Mouse (Mus musculus) neural tube, embryonic 12.5 days (tissue): ENCODE data around the gene Pak6. TPM values are rescaled to one million over a fixed set of nuclear protein-coding genes. Genes with fewer than 3 reads are reported as not detected.

ENCODE experiments used
- ATAC-seq: fragments of 200-750 bp; cut with Nextera tagmentation; 2 replicates; pipeline ENCODE4 v1.8.0; 2017; ENCODE audit warnings: low read depth, mild to moderate bottlenecking, moderate TSS enrichment, moderate library complexity; ENCODE audit not compliant: low FRiP score
- H3K27ac ChIP-seq: fragments of 300-500 bp; sonication (generic); 2 replicates; pipeline ENCODE4 v1.5.1; 2016
- H3K27me3 ChIP-seq: fragments of 300-500 bp; sonication (generic); replicated peaks from 2 replicates; pipeline ENCODE4 v1.6.1; 2016; ENCODE audit warnings: mild to moderate bottlenecking
- H3K36me3 ChIP-seq: fragments of 300-500 bp; sonication (generic); 2 replicates; pipeline ENCODE4 v1.6.1; 2016; ENCODE audit warnings: mild to moderate bottlenecking
- H3K4me1 ChIP-seq: fragments of 300-500 bp; sonication (generic); 2 replicates; pipeline ENCODE4 v1.6.1; 2016
- H3K4me2 ChIP-seq: fragments of 300-500 bp; sonication (generic); replicated peaks from 2 replicates; pipeline ENCODE4 v1.6.1; 2016; ENCODE audit warnings: mild to moderate bottlenecking
- H3K4me3 ChIP-seq: fragments of 300-500 bp; sonication (generic); 2 replicates; pipeline ENCODE4 v1.5.1; 2016
- H3K9ac ChIP-seq: fragments of 300-500 bp; sonication (generic); 2 replicates; pipeline ENCODE4 v1.6.1; 2016; ENCODE audit warnings: mild to moderate bottlenecking
- H3K9me3 ChIP-seq: fragments of 300-500 bp; sonication (generic); 2 replicates; pipeline ENCODE4 v1.6.1; 2016; ENCODE audit warnings: mild to moderate bottlenecking
- WGBS: fragments of 180-500 bp; shearing (Covaris S2); methylation state at CpG from one replicate; pipeline ENCODE4 v1.1.7; 2016; 5-methylcytosine and 5-hydroxymethylcytosine counted together
- polyA plus RNA-seq: library from polyadenylated mRNA; unstranded; fragments of >200 nt; fragmentation: Nextera tagmentation; extraction: Ambion mirVana; gene quantifications from 2 replicates; pipeline ENCODE4 v1.2.1, GENCODE M21; 2016

The Pak6 gene
- polyA plus RNA-seq, 1 experiment from 2014 or later, result 5.7 TPM

GRCm38 (mm10) chr2:118726873-118727272 lies 63.8 kb downstream of the Pak6 start:
- no peak overlapping the region for H3K4me2 ChIP-seq
- no peak overlapping the region for H3K27ac ChIP-seq
- 77% methylated on average over 2 of the region's 2 CpGs for WGBS
- peaks cover 25% of the 10 kb centered on the region for H3K27me3 ChIP-seq
- no peaks in the 10 kb centered on the region for H3K36me3 ChIP-seq
- no peak overlapping the region for H3K4me3 ChIP-seq
- no peak for ATAC-seq
- H3K9ac ChIP-seq, result no peak overlapping the region
- H3K4me1 ChIP-seq, result peaks cover 10% of the 10 kb centered on the region
- no peaks in the 10 kb centered on the region for H3K9me3 ChIP-seq

- H3K9me3 ChIP-seq, result no peaks in the 10 kb centered on the region
- peaks cover 10% of the 10 kb centered on the region for H3K4me1 ChIP-seq
- H3K4me2 ChIP-seq, result 0 out of 2 replicates have a peak overlapping the region, but pooled peaks have one; percentile 21
- H3K27ac ChIP-seq, result no peak overlapping the region
- 29% methylated on average over 9 of the region's 9 CpGs for WGBS
- no peak overlapping the region for H3K9ac ChIP-seq
- no peaks in the 10 kb centered on the region for H3K36me3 ChIP-seq
- H3K4me3 ChIP-seq, result no peak overlapping the region
- no peak for ATAC-seq
- H3K27me3 ChIP-seq, result peaks cover 27% of the 10 kb centered on the region
Measured at GRCm38 (mm10) chr2:118727911-118728310, 64.8 kb downstream of the Pak6 start.

GRCm38 (mm10) chr2:118728337-118728736 lies 65.2 kb downstream of the Pak6 start, which contains the start of gene Plcb2:
Gene Plcb2, minus strand, starts transcription at chr2:118728438.
- Histone ChIP-seq H3K4me1 (peaks cover 10% of the 10 kb centered on the region), H3K9me3 (no peaks in the 10 kb centered on the region), H3K4me3 (no peak within 1 kb of the TSS), H3K4me2 (0 out of 2 replicates have a peak within 1 kb of the TSS, but pooled peaks have one; percentile 21), H3K27me3 (peaks cover 30% of the 10 kb centered on the region), H3K27ac (no peak within 1 kb of the TSS), H3K36me3 (no peaks in the 10 kb centered on the region), H3K9ac (no peak within 1 kb of the TSS)
- ATAC-seq, result peak; percentile 21; the same call in 1 of the 2 replicates
- 12% methylated on average over 7 of the region's 7 CpGs for WGBS

GRCm38 (mm10) chr2:118729194-118729593 lies 66.1 kb downstream of the Pak6 start:
- 48% methylated on average over 4 of the region's 4 CpGs for WGBS
- Histone ChIP-seq H3K27me3 (peaks cover 32% of the 10 kb centered on the region), H3K4me3 (no peak overlapping the region), H3K9ac (no peak overlapping the region), H3K4me1 (peaks cover 10% of the 10 kb centered on the region), H3K36me3 (no peaks in the 10 kb centered on the region), H3K4me2 (no peak overlapping the region), H3K27ac (no peak overlapping the region), H3K9me3 (no peaks in the 10 kb centered on the region)
- ATAC-seq, result no peak

GRCm38 (mm10) chr2:118729816-118730621 lies 66.9 kb downstream of the Pak6 start:
- WGBS, result 30% methylated on average over 8 of the region's 8 CpGs
- peaks cover 10% of the 10 kb centered on the region for H3K4me1 ChIP-seq
- H3K9ac ChIP-seq, result no peak overlapping the region
- H3K9me3 ChIP-seq, result no peaks in the 10 kb centered on the region
- H3K27ac ChIP-seq, result no peak overlapping the region
- H3K4me2 ChIP-seq, result no peak overlapping the region
- ATAC-seq, result no peak
- H3K36me3 ChIP-seq, result no peaks in the 10 kb centered on the region
- peaks cover 32% of the 10 kb centered on the region for H3K27me3 ChIP-seq
- H3K4me3 ChIP-seq, result no peak overlapping the region

GRCm38 (mm10) chr2:118730622-118730915 lies 67.5 kb downstream of the Pak6 start:
- ATAC-seq, result no peak
- 13% methylated on average over 3 of the region's 3 CpGs for WGBS
- peaks cover 32% of the 10 kb centered on the region for H3K27me3 ChIP-seq
- H3K27ac ChIP-seq, result no peak overlapping the region
- H3K4me3 ChIP-seq, result no peak overlapping the region
- no peaks in the 10 kb centered on the region for H3K9me3 ChIP-seq
- H3K4me2 ChIP-seq, result no peak overlapping the region
- H3K36me3 ChIP-seq, result no peaks in the 10 kb centered on the region
- no peak overlapping the region for H3K9ac ChIP-seq
- peaks cover 10% of the 10 kb centered on the region for H3K4me1 ChIP-seq

- H3K27me3 ChIP-seq, result peaks cover 29% of the 10 kb centered on the region
- peaks cover 10% of the 10 kb centered on the region for H3K4me1 ChIP-seq
- H3K9me3 ChIP-seq, result no peaks in the 10 kb centered on the region
- ATAC-seq, result no peak
- 86% methylated on average over 5 of the region's 5 CpGs for WGBS
- no peak overlapping the region for H3K4me3 ChIP-seq
- H3K27ac ChIP-seq, result no peak overlapping the region
- no peak overlapping the region for H3K9ac ChIP-seq
- H3K36me3 ChIP-seq, result no peaks in the 10 kb centered on the region
- H3K4me2 ChIP-seq, result no peak overlapping the region
Measured at GRCm38 (mm10) chr2:118731981-118732380, 68.9 kb downstream of the Pak6 start.

- WGBS, result 68% methylated on average over 5 of the region's 5 CpGs
Measured at GRCm38 (mm10) chr2:118733341-118733740, 70.2 kb downstream of the Pak6 start.

GRCm38 (mm10) chr2:118740341-118740740 lies 77.2 kb downstream of the Pak6 start:
- 75% methylated on average over 3 of the region's 3 CpGs for WGBS

More at GRCm38 (mm10) chr2:118733341-118733740, 70.2 kb downstream of the Pak6 start:
- Histone ChIP-seq H3K9me3 (no peaks in the 10 kb centered on the region), H3K36me3 (no peaks in the 10 kb centered on the region), H3K27ac (no peak overlapping the region), H3K27me3 (peaks cover 23% of the 10 kb centered on the region), H3K4me2 (no peak overlapping the region), H3K9ac (no peak overlapping the region), H3K4me1 (peaks cover 4% of the 10 kb centered on the region), H3K4me3 (no peak overlapping the region)
- no peak for ATAC-seq

GRCm38 (mm10) chr2:118741183-118741582 lies 78.1 kb downstream of the Pak6 start:
- WGBS, result 76% methylated on average over 9 of the region's 9 CpGs
- Histone ChIP-seq H3K4me3 (no peak overlapping the region), H3K27ac (no peak overlapping the region), H3K27me3 (peaks cover 22% of the 10 kb centered on the region), H3K9me3 (no peaks in the 10 kb centered on the region), H3K4me1 (peaks cover 8% of the 10 kb centered on the region; the same call in 1 of the 2 replicates), H3K36me3 (no peaks in the 10 kb centered on the region), H3K9ac (no peak overlapping the region), H3K4me2 (no peak overlapping the region)
- ATAC-seq, result no peak

More at GRCm38 (mm10) chr2:118740341-118740740, 77.2 kb downstream of the Pak6 start:
- H3K9me3 ChIP-seq, result no peaks in the 10 kb centered on the region
- no peak overlapping the region for H3K4me3 ChIP-seq
- H3K4me2 ChIP-seq, result no peak overlapping the region
- ATAC-seq, result no peak
- H3K27ac ChIP-seq, result no peak overlapping the region
- H3K36me3 ChIP-seq, result no peaks in the 10 kb centered on the region
- H3K9ac ChIP-seq, result no peak overlapping the region
- peaks cover 22% of the 10 kb centered on the region for H3K27me3 ChIP-seq
- peaks cover 6% of the 10 kb centered on the region; the same call in 1 of the 2 replicates for H3K4me1 ChIP-seq

- H3K27me3 ChIP-seq, result peaks cover 24% of the 10 kb centered on the region
- H3K36me3 ChIP-seq, result no peaks in the 10 kb centered on the region
- WGBS, result 24% methylated on average over 8 of the region's 8 CpGs
- ATAC-seq, result no peak
- no peaks in the 10 kb centered on the region for H3K9me3 ChIP-seq
- H3K27ac ChIP-seq, result no peak overlapping the region
- H3K9ac ChIP-seq, result no peak overlapping the region
- H3K4me2 ChIP-seq, result no peak overlapping the region
- peaks cover 30% of the 10 kb centered on the region for H3K4me1 ChIP-seq
- H3K4me3 ChIP-seq, result no peak overlapping the region
Measured at GRCm38 (mm10) chr2:118743261-118743943, 80.3 kb downstream of the Pak6 start.

GRCm38 (mm10) chr2:118744621-118745020 lies 81.5 kb downstream of the Pak6 start:
- Histone ChIP-seq H3K4me2 (peak overlapping the region; percentile 99; the same call in 1 of the 2 replicates), H3K27me3 (peaks cover 24% of the 10 kb centered on the region), H3K27ac (no peak overlapping the region), H3K4me3 (no peak overlapping the region), H3K36me3 (no peaks in the 10 kb centered on the region), H3K4me1 (peaks cover 40% of the 10 kb centered on the region), H3K9ac (no peak overlapping the region), H3K9me3 (no peaks in the 10 kb centered on the region)
- ATAC-seq, result no peak
- 4% methylated on average over 7 of the region's 7 CpGs for WGBS
